In the genomic region with DNA sequence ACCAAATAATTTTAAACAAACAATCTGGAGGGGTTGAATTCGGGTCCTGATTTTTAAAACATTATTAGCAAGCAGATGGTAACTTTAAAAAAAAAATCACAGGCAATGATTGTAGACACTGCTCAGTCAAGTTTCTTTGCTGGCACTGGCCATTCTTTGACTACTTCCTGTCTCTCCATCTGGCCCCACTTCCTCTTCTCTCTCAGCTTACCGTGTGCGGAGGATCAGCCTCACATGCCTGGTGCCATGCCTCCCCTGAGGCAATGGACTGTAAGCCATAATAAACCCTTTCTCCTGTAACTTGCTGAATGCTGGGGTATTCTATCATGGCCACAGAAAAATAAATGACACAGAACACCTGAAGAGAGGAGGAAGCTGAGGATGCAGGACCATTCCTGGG, we compare ENCODE assay signal across 1 mouse cellular context.
TF ChIP-seq lines count a peak whose summit lies in the region.

No protein-coding gene starts in this region.

TF ChIP-seq in CH12.LX, 34 proteins besides CTCF, POLR2A, EP300 and RAD21 (continued from another document):
- TF ChIP-seq CHD2 (IDR thresholded peaks at IDR 0.05; ENCODE audit: low read length) (no peak), SIN3A (IDR thresholded peaks at IDR 0.05; ENCODE audit: low read length) (no peak), ZC3H11A (IDR thresholded peaks at IDR 0.05; ENCODE audit: low read depth, low read length) (no peak), NRF1 (IDR thresholded peaks at IDR 0.05; ENCODE audit: low read depth, low read length) (no peak), PAX5 (IDR thresholded peaks at IDR 0.05; ENCODE audit: low read length) (no peak), MXI1 (IDR thresholded peaks at IDR 0.05; ENCODE audit: low read depth, low read length) (no peak), POLR2AphosphoS2 (IDR thresholded peaks at IDR 0.05; ENCODE audit: low read depth, low read length) (no peak), ZNF384 (IDR thresholded peaks at IDR 0.05; ENCODE audit: low read depth, low read length) (no peak), JUN (IDR thresholded peaks at IDR 0.05; ENCODE audit: insufficient read depth, low read depth, low read length) (no peak), ZMIZ1 (IDR thresholded peaks at IDR 0.05; ENCODE audit: low read depth, low read length) (no peak)
